Mouse (Mus musculus): ENCODE data around the gene Egfr. TPM values are rescaled to one million over a fixed set of nuclear protein-coding genes. Genes with fewer than 3 reads are reported as not detected.

Gene Egfr
- polyA plus RNA-seq, 1 experiment from 2014 or later, result 2.6 TPM

- Histone ChIP-seq H3K4me2 (no peak overlapping the region), H3K9ac (no peak overlapping the region), H3K27ac (ENCODE audit: poor library complexity, severe bottlenecking) (no peak overlapping the region), H3K4me3 (no peak overlapping the region), H3K9me3 (replicated peaks) (no peaks in the 10 kb centered on the region), H3K4me1 (replicated peaks) (no peaks in the 10 kb centered on the region), H3K36me3 (no peaks in the 10 kb centered on the region), H3K27me3 (replicated peaks) (0 out of 2 replicates have a peak, but pooled peaks cover 6% of the 10 kb centered on the region)
- ATAC-seq (ENCODE audit: insufficient number of reproducible peaks, low FRiP score), result no peak
- 71% methylated on average over 8 of the region's 8 CpGs for WGBS
Measured at GRCm38 (mm10) chr11:16783926-16784659, 32.1 kb downstream of the Egfr start.

GRCm38 (mm10) chr11:16792638-16793585, 40.9 kb downstream of the Egfr start:
- H3K27ac ChIP-seq (ENCODE audit: poor library complexity, severe bottlenecking), result no peak overlapping the region
- no peak for ATAC-seq (ENCODE audit: insufficient number of reproducible peaks, low FRiP score)
- 58% methylated on average over 5 of the region's 5 CpGs for WGBS

GRCm38 (mm10) chr11:16795012-16795411, 43.0 kb downstream of the Egfr start:
- no peak for ATAC-seq (ENCODE audit: insufficient number of reproducible peaks, low FRiP score)
- peaks cover 7% of the 10 kb centered on the region; the same call in 1 of the 2 replicates for H3K27me3 ChIP-seq (replicated peaks)
- H3K4me1 ChIP-seq (replicated peaks), result peaks cover under 1% of the 10 kb centered on the region; the same call in 1 of the 2 replicates
- no peak overlapping the region for H3K4me3 ChIP-seq
- H3K9ac ChIP-seq, result no peak overlapping the region
- H3K9me3 ChIP-seq (replicated peaks), result no peaks in the 10 kb centered on the region
- no peak overlapping the region for H3K4me2 ChIP-seq
- no peaks in the 10 kb centered on the region for H3K36me3 ChIP-seq
- H3K27ac ChIP-seq (ENCODE audit: poor library complexity, severe bottlenecking), result no peak overlapping the region

More at GRCm38 (mm10) chr11:16792638-16793585, 40.9 kb downstream of the Egfr start:
- H3K9ac ChIP-seq, result no peak overlapping the region
- H3K4me2 ChIP-seq, result no peak overlapping the region
- no peak overlapping the region for H3K4me3 ChIP-seq
- no peaks in the 10 kb centered on the region for H3K36me3 ChIP-seq
- H3K9me3 ChIP-seq (replicated peaks), result no peaks in the 10 kb centered on the region
- H3K4me1 ChIP-seq (replicated peaks), result no peaks in the 10 kb centered on the region; the same call in 1 of the 2 replicates
- H3K27me3 ChIP-seq (replicated peaks), result peaks cover 11% of the 10 kb centered on the region; the same call in 1 of the 2 replicates

GRCm38 (mm10) chr11:16795513-16795912, 43.5 kb downstream of the Egfr start:
- H3K9me3 ChIP-seq (replicated peaks), result no peaks in the 10 kb centered on the region
- peaks cover 7% of the 10 kb centered on the region; the same call in 1 of the 2 replicates for H3K27me3 ChIP-seq (replicated peaks)
- H3K36me3 ChIP-seq, result no peaks in the 10 kb centered on the region
- no peak overlapping the region for H3K4me2 ChIP-seq
- no peak overlapping the region for H3K4me3 ChIP-seq
- 74% methylated on average over 6 of the region's 6 CpGs for WGBS
- H3K27ac ChIP-seq (ENCODE audit: poor library complexity, severe bottlenecking), result no peak overlapping the region
- H3K9ac ChIP-seq, result no peak overlapping the region
- no peak for ATAC-seq (ENCODE audit: insufficient number of reproducible peaks, low FRiP score)
- H3K4me1 ChIP-seq (replicated peaks), result peaks cover 5% of the 10 kb centered on the region; the same call in 1 of the 2 replicates

- Histone ChIP-seq H3K9ac (no peak overlapping the region), H3K9me3 (replicated peaks) (no peaks in the 10 kb centered on the region), H3K36me3 (no peaks in the 10 kb centered on the region), H3K4me1 (replicated peaks) (peaks cover 8% of the 10 kb centered on the region; the same call in 1 of the 2 replicates), H3K27me3 (replicated peaks) (peaks cover 16% of the 10 kb centered on the region), H3K4me3 (no peak overlapping the region), H3K27ac (ENCODE audit: poor library complexity, severe bottlenecking) (no peak overlapping the region), H3K4me2 (no peak overlapping the region)
- no peak for ATAC-seq (ENCODE audit: insufficient number of reproducible peaks, low FRiP score)
- 86% methylated on average over 3 of the region's 3 CpGs for WGBS
Measured at GRCm38 (mm10) chr11:16797456-16797855, 45.5 kb downstream of the Egfr start.

GRCm38 (mm10) chr11:16798136-16798535, 46.1 kb downstream of the Egfr start:
- Histone ChIP-seq H3K36me3 (no peaks in the 10 kb centered on the region), H3K27me3 (replicated peaks) (peaks cover 17% of the 10 kb centered on the region), H3K4me1 (replicated peaks) (peaks cover 8% of the 10 kb centered on the region; the same call in 1 of the 2 replicates), H3K9me3 (replicated peaks) (no peaks in the 10 kb centered on the region), H3K27ac (ENCODE audit: poor library complexity, severe bottlenecking) (no peak overlapping the region), H3K4me3 (no peak overlapping the region), H3K4me2 (no peak overlapping the region), H3K9ac (no peak overlapping the region)
- ATAC-seq (ENCODE audit: insufficient number of reproducible peaks, low FRiP score), result no peak

GRCm38 (mm10) chr11:16800507-16800906, 48.5 kb downstream of the Egfr start:
- no peak overlapping the region for H3K4me3 ChIP-seq
- H3K36me3 ChIP-seq, result no peaks in the 10 kb centered on the region
- no peak overlapping the region for H3K4me2 ChIP-seq
- H3K27me3 ChIP-seq (replicated peaks), result peaks cover 29% of the 10 kb centered on the region
- H3K9me3 ChIP-seq (replicated peaks), result no peaks in the 10 kb centered on the region
- H3K27ac ChIP-seq (ENCODE audit: poor library complexity, severe bottlenecking), result no peak overlapping the region
- H3K9ac ChIP-seq, result no peak overlapping the region
- peak; percentile 51; the same call in 1 of the 2 replicates for ATAC-seq (ENCODE audit: insufficient number of reproducible peaks, low FRiP score)
- WGBS, result 47% methylated on average over 6 of the region's 6 CpGs
- H3K4me1 ChIP-seq (replicated peaks), result peaks cover 8% of the 10 kb centered on the region; the same call in 1 of the 2 replicates

- peaks cover 37% of the 10 kb centered on the region for H3K27me3 ChIP-seq (replicated peaks)
- WGBS, result 46% methylated on average over 1 of the region's 1 CpGs
- H3K9ac ChIP-seq, result no peak overlapping the region
- peaks cover 8% of the 10 kb centered on the region; the same call in 1 of the 2 replicates for H3K4me1 ChIP-seq (replicated peaks)
- ATAC-seq (ENCODE audit: insufficient number of reproducible peaks, low FRiP score), result no peak
- no peaks in the 10 kb centered on the region for H3K9me3 ChIP-seq (replicated peaks)
- H3K27ac ChIP-seq (ENCODE audit: poor library complexity, severe bottlenecking), result no peak overlapping the region
- H3K4me3 ChIP-seq, result no peak overlapping the region
- no peaks in the 10 kb centered on the region for H3K36me3 ChIP-seq
- H3K4me2 ChIP-seq, result no peak overlapping the region
Measured at GRCm38 (mm10) chr11:16802668-16803067, 50.7 kb downstream of the Egfr start.

GRCm38 (mm10) chr11:16804016-16804415, 52.0 kb downstream of the Egfr start:
- no peak for ATAC-seq (ENCODE audit: insufficient number of reproducible peaks, low FRiP score)
- no peak overlapping the region for H3K4me2 ChIP-seq
- WGBS, result 86% methylated on average over 2 of the region's 2 CpGs
- H3K36me3 ChIP-seq, result no peaks in the 10 kb centered on the region
- H3K9ac ChIP-seq, result no peak overlapping the region
- H3K4me3 ChIP-seq, result no peak overlapping the region
- H3K27ac ChIP-seq (ENCODE audit: poor library complexity, severe bottlenecking), result no peak overlapping the region
- peaks cover 40% of the 10 kb centered on the region for H3K27me3 ChIP-seq (replicated peaks)
- no peaks in the 10 kb centered on the region for H3K9me3 ChIP-seq (replicated peaks)
- peaks cover 10% of the 10 kb centered on the region for H3K4me1 ChIP-seq (replicated peaks)

GRCm38 (mm10) chr11:16805886-16806285, 53.9 kb downstream of the Egfr start:
- Histone ChIP-seq H3K36me3 (no peaks in the 10 kb centered on the region), H3K4me1 (replicated peaks) (peaks cover 17% of the 10 kb centered on the region; the same call in 1 of the 2 replicates), H3K27ac (ENCODE audit: poor library complexity, severe bottlenecking) (no peak overlapping the region), H3K4me2 (no peak overlapping the region), H3K9me3 (replicated peaks) (no peaks in the 10 kb centered on the region), H3K9ac (no peak overlapping the region), H3K27me3 (replicated peaks) (peaks cover 46% of the 10 kb centered on the region), H3K4me3 (no peak overlapping the region)
- ATAC-seq (ENCODE audit: insufficient number of reproducible peaks, low FRiP score), result no peak
- WGBS, result 86% methylated on average over 4 of the region's 4 CpGs

Measured in heart, embryonic 12.5 days (tissue).